In genomic region chr10:63388948-63389347, GRCm38 (mm10) we compare ENCODE assay signal across 22 mouse cellular contexts. TPM values are rescaled to one million over a fixed set of nuclear protein-coding genes. Genes with fewer than 3 reads are reported as not detected.
"Had no signal": no experiment of that assay in that cellular context is flagged by ENCODE, and none has a peak within 500 bp of the region (broad histone marks: within the 10 kb centered on the region; RNA-seq: fewer than 3 reads in every experiment).

No protein-coding gene starts in this region.

- H3K36me3 ChIP-seq: kidney, embryonic 15.5 days; limb, embryonic 12.5 days; limb, embryonic 15.5 days; lung, embryonic 15.5 days; midbrain, embryonic 12.5 days; neural tube, embryonic 13.5 days had no signal

- H3K4me1 ChIP-seq: kidney, embryonic 15.5 days; limb, embryonic 12.5 days; limb, embryonic 15.5 days; lung, embryonic 15.5 days; midbrain, embryonic 12.5 days; neural tube, embryonic 13.5 days had no signal

- DNase-seq: left cerebral cortex, postnatal 4 days; lung, adult 18-20 months; lung, postnatal 10 days; lung, postnatal 36 days; right cerebral cortex, adult 18-20 months; right cerebral cortex, postnatal 14 days; right cerebral cortex, postnatal 4 days; thymus, postnatal 25 days had no signal

- H3K4me3 ChIP-seq: kidney, embryonic 15.5 days; limb, embryonic 12.5 days; limb, embryonic 15.5 days; lung, embryonic 15.5 days; midbrain, embryonic 12.5 days; myocyte; neural tube, embryonic 13.5 days had no signal

- H3K27ac ChIP-seq: hindbrain, postnatal 0 days; kidney, embryonic 15.5 days; limb, embryonic 12.5 days; limb, embryonic 15.5 days; lung, embryonic 15.5 days; midbrain, embryonic 12.5 days; neural tube, embryonic 13.5 days; stomach, postnatal 0 days had no signal

- H3K9me3 ChIP-seq: kidney, embryonic 15.5 days; limb, embryonic 12.5 days; limb, embryonic 15.5 days; lung, embryonic 15.5 days; midbrain, embryonic 12.5 days; neural tube, embryonic 13.5 days had no signal

- H3K4me2 ChIP-seq: kidney, embryonic 15.5 days; limb, embryonic 12.5 days; limb, embryonic 15.5 days; lung, embryonic 15.5 days; midbrain, embryonic 12.5 days; neural tube, embryonic 13.5 days had no signal

- H3K9ac ChIP-seq: kidney, embryonic 15.5 days; limb, embryonic 12.5 days; limb, embryonic 15.5 days; lung, embryonic 15.5 days; midbrain, embryonic 12.5 days; neural tube, embryonic 13.5 days had no signal

- H3K27me3 ChIP-seq: kidney, embryonic 15.5 days; limb, embryonic 12.5 days; limb, embryonic 15.5 days; lung, embryonic 15.5 days; midbrain, embryonic 12.5 days; neural tube, embryonic 13.5 days had no signal

- ATAC-seq: hindbrain, postnatal 0 days; inflammation-experienced regulatory T-cells, adult 6 months; intestine, embryonic 16.5 days; midbrain, embryonic 16.5 days had no signal

RNA-seq across cellular contexts. Expression of gene Gm7075, which starts 32.6 kb away (rescaled TPM):
- polyA plus RNA-seq: hindbrain, postnatal 0 days; inflammation-experienced regulatory T-cells, adult 6 months; intestine, embryonic 16.5 days; kidney, embryonic 15.5 days; limb, embryonic 12.5 days; limb, embryonic 15.5 days; midbrain, embryonic 12.5 days; midbrain, embryonic 16.5 days; myocyte; neural tube, embryonic 13.5 days; stomach, embryonic 14.5 days; stomach, postnatal 0 days; thymus, postnatal 0 days had no signal

RNA-seq across cellular contexts. Expression of gene Ctnna3, which starts 41.0 kb away (rescaled TPM):
- polyA plus RNA-seq: midbrain, embryonic 12.5 days had no signal
